Mouse (Mus musculus): Measurements from ENCODE around the gene Srd5a2. TPM values are rescaled to one million over a fixed set of nuclear protein-coding genes. Genes with fewer than 3 reads are reported as not detected.

Gene Srd5a2
- polyA plus RNA-seq, 1 experiment from 2014 or later = not detected

DNA sequence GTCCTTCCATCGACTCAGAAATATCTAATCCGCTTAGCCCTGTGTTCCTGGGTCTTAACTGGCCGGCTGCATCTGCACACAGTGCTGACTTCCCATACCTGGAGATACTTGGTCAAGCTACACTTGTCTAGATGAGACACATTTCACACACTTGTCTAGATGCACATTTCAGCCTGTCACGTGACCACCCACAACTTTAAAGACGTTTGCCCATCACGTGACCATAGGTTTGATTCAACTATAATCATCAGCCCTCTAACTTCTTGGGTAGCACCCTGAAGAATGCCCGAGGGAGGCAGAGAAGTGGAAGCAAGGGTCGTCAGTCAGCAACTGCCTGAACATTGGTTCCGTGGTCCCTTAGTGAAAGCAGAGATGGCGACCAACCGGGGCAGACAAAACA is 75.1 kb downstream of the Srd5a2 start:
- no peak for ATAC-seq (ENCODE audit: low FRiP score, low read depth)
- no peaks in the 10 kb centered on the region for H3K27me3 ChIP-seq
- WGBS = 92% methylated on average over 11 of the region's 11 CpGs
- H3K4me2 ChIP-seq (replicated peaks) = no peak overlapping the region
- no peaks in the 10 kb centered on the region for H3K9me3 ChIP-seq
- H3K27ac ChIP-seq (replicated peaks) = no peak overlapping the region
- H3K4me3 ChIP-seq = no peak overlapping the region
- H3K9ac ChIP-seq (replicated peaks) = no peak overlapping the region
- H3K36me3 ChIP-seq = no peaks in the 10 kb centered on the region
- H3K4me1 ChIP-seq = no peaks in the 10 kb centered on the region

DNA sequence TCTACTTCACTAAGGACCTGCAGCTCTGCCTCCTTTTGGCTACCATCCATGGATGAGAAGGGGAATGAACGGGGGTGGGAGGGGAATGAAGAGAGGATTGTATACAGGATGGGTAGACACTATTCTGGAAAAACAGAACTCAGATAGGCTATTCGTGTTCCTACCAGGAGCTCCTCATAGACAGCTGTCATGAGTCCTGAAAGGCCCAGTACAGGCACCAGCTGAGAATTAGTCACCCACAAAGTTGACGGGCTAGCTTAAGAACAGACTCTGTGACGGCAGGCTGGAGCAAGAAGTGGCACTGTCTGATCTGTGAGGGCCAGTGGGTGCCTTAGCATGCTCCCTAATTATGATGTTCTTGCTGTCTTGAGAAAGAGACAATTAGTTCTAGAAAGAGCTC is 76.4 kb downstream of the Srd5a2 start:
- no peak overlapping the region for H3K4me2 ChIP-seq (replicated peaks)
- no peak overlapping the region for H3K27ac ChIP-seq (replicated peaks)
- no peaks in the 10 kb centered on the region for H3K9me3 ChIP-seq
- no peaks in the 10 kb centered on the region for H3K27me3 ChIP-seq
- no peak overlapping the region for H3K9ac ChIP-seq (replicated peaks)
- no peak overlapping the region for H3K4me3 ChIP-seq
- no peaks in the 10 kb centered on the region for H3K36me3 ChIP-seq
- WGBS = 78% methylated on average over 4 of the region's 4 CpGs
- ATAC-seq (ENCODE audit: low FRiP score, low read depth) = no peak
- H3K4me1 ChIP-seq = no peaks in the 10 kb centered on the region

DNA sequence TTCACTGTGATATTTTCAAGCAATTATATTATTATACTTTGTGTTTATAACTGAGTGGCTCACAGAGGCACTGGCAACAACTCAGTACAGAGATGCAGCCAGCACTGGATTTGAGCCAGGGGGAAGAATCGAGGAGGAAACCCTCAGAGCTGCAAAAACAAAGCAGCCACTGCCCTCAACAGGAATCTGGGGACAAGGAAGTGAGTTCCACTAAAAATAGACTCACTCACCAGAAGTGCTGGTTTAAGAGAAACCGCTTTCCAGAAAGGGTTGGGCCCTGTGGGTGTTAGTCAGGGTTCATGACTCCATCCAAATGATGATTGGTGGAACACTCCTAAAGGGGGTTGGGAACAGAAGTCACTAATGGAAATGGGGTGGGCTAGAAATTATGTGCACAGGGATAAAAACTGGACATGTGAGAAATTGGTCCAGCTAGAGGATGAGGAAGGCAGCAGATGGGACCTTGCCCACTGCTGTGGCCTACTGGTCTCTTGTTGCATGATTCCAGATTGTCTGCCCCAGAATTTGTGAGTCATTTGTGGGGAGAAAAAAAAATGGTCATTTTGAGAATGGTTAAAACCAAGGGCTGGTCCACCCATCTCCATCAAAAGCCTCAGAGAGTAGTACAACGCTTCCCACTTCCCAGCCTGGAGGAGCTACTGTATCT is 77.2 kb downstream of the Srd5a2 start:
- Histone ChIP-seq H3K27me3 (no peaks in the 10 kb centered on the region), H3K27ac (replicated peaks) (no peak overlapping the region), H3K9me3 (no peaks in the 10 kb centered on the region), H3K4me1 (no peaks in the 10 kb centered on the region), H3K4me2 (replicated peaks) (no peak overlapping the region), H3K9ac (replicated peaks) (no peak overlapping the region), H3K4me3 (no peak overlapping the region), H3K36me3 (no peaks in the 10 kb centered on the region)
- ATAC-seq (ENCODE audit: low FRiP score, low read depth) = no peak
- 74% methylated on average over 3 of the region's 3 CpGs for WGBS

Other genes starting within 250 kb of the Srd5a2 start
- 7.6 and 8.2 TPM in 2 replicates for gene Ehd3, start 243.8 kb downstream of the Srd5a2 start, polyA plus RNA-seq (2016; fragmentation: Nextera tagmentation; extraction: Ambion mirVana)
- 0.19 and 0.30 TPM in 2 replicates for gene Xdh, start 97.7 kb downstream of the Srd5a2 start, polyA plus RNA-seq (2016; fragmentation: Nextera tagmentation; extraction: Ambion mirVana)
- 71.1 and 72.1 TPM in 2 replicates for gene Memo1, start 247.6 kb upstream of the Srd5a2 start, polyA plus RNA-seq (2016; fragmentation: Nextera tagmentation; extraction: Ambion mirVana)

Data from midbrain, embryonic 12.5 days (tissue).